Mouse (Mus musculus): ENCODE measurements around the gene Rai2. TPM values are rescaled to one million over a fixed set of nuclear protein-coding genes. Genes with fewer than 3 reads are reported as not detected.

The Rai2 gene
- polyA plus RNA-seq (2012; ENCODE audit: insufficient read depth, insufficient read length, missing spikeins) = not detected in 2 replicates

GRCm38 (mm10) chrX:161716865-161717763, at the start of gene Rai2:
Gene Rai2 (plus strand): TSS chrX:161717069.
- TF ChIP-seq POLR2A (IDR thresholded peaks at IDR 0.05; ENCODE audit: borderline replicate concordance, low read depth, low read length) (no peak), CTCF (IDR thresholded peaks at IDR 0.05; ENCODE audit: low read depth, low read length) (no peak)
- H3K4me1 ChIP-seq (ENCODE audit: control insufficient read depth, insufficient read depth, low read length) = no peaks in the 10 kb centered on the region
- H3K27ac ChIP-seq (ENCODE audit: insufficient read depth, low read depth, low read length) = no peak within 1 kb of the TSS
- H3K4me3 ChIP-seq (ENCODE audit: insufficient read depth, low read length) = no peak within 1 kb of the TSS

- H3K4me3 ChIP-seq (ENCODE audit: insufficient read depth, low read length) = no peak overlapping the region
- TF ChIP-seq POLR2A (IDR thresholded peaks at IDR 0.05; ENCODE audit: borderline replicate concordance, low read depth, low read length) = no peak
- no peak overlapping the region for H3K27ac ChIP-seq (ENCODE audit: insufficient read depth, low read depth, low read length)
- H3K4me1 ChIP-seq (ENCODE audit: control insufficient read depth, insufficient read depth, low read length) = no peaks in the 10 kb centered on the region
Measured at GRCm38 (mm10) chrX:161689336-161689735, 27.5 kb upstream of the Rai2 start.

GRCm38 (mm10) chrX:161716503-161716864, 385 bp upstream of the Rai2 start:
- H3K4me3 ChIP-seq (ENCODE audit: insufficient read depth, low read length) = no peak overlapping the region
- H3K27ac ChIP-seq (ENCODE audit: insufficient read depth, low read depth, low read length) = no peak overlapping the region
- no peaks in the 10 kb centered on the region for H3K4me1 ChIP-seq (ENCODE audit: control insufficient read depth, insufficient read depth, low read length)
- no peak for TF ChIP-seq POLR2A (IDR thresholded peaks at IDR 0.05; ENCODE audit: borderline replicate concordance, low read depth, low read length)
- no peak for TF ChIP-seq CTCF (IDR thresholded peaks at IDR 0.05; ENCODE audit: low read depth, low read length)

GRCm38 (mm10) chrX:161717764-161718382, 1.0 kb downstream of the Rai2 start:
- TF ChIP-seq POLR2A (IDR thresholded peaks at IDR 0.05; ENCODE audit: borderline replicate concordance, low read depth, low read length) (no peak), CTCF (IDR thresholded peaks at IDR 0.05; ENCODE audit: low read depth, low read length) (no peak)
- H3K4me3 ChIP-seq (ENCODE audit: insufficient read depth, low read length) = no peak overlapping the region
- no peak overlapping the region for H3K27ac ChIP-seq (ENCODE audit: insufficient read depth, low read depth, low read length)

GRCm38 (mm10) chrX:161718548-161718947, 1.7 kb downstream of the Rai2 start:
- Histone ChIP-seq H3K4me3 (ENCODE audit: insufficient read depth, low read length) (no peak overlapping the region), H3K27ac (ENCODE audit: insufficient read depth, low read depth, low read length) (no peak overlapping the region), H3K4me1 (ENCODE audit: control insufficient read depth, insufficient read depth, low read length) (no peaks in the 10 kb centered on the region)
- TF ChIP-seq POLR2A (IDR thresholded peaks at IDR 0.05; ENCODE audit: borderline replicate concordance, low read depth, low read length) = no peak
- no peak for TF ChIP-seq CTCF (IDR thresholded peaks at IDR 0.05; ENCODE audit: low read depth, low read length)

More at GRCm38 (mm10) chrX:161717764-161718382, 1.0 kb downstream of the Rai2 start:
- H3K4me1 ChIP-seq (ENCODE audit: control insufficient read depth, insufficient read depth, low read length) = no peaks in the 10 kb centered on the region

GRCm38 (mm10) chrX:161721082-161721481, 4.2 kb downstream of the Rai2 start:
- Histone ChIP-seq H3K4me1 (ENCODE audit: control insufficient read depth, insufficient read depth, low read length) (no peaks in the 10 kb centered on the region), H3K4me3 (ENCODE audit: insufficient read depth, low read length) (no peak overlapping the region), H3K27ac (ENCODE audit: insufficient read depth, low read depth, low read length) (no peak overlapping the region)
- TF ChIP-seq CTCF (IDR thresholded peaks at IDR 0.05; ENCODE audit: low read depth, low read length) = no peak
- TF ChIP-seq POLR2A (IDR thresholded peaks at IDR 0.05; ENCODE audit: borderline replicate concordance, low read depth, low read length) = no peak

- Histone ChIP-seq H3K27ac (ENCODE audit: insufficient read depth, low read depth, low read length) (no peak overlapping the region), H3K4me1 (ENCODE audit: control insufficient read depth, insufficient read depth, low read length) (no peaks in the 10 kb centered on the region), H3K4me3 (ENCODE audit: insufficient read depth, low read length) (no peak overlapping the region)
- TF ChIP-seq CTCF (IDR thresholded peaks at IDR 0.05; ENCODE audit: low read depth, low read length) (no peak), POLR2A (IDR thresholded peaks at IDR 0.05; ENCODE audit: borderline replicate concordance, low read depth, low read length) (no peak)
Measured at GRCm38 (mm10) chrX:161723391-161723808, 6.5 kb downstream of the Rai2 start.

GRCm38 (mm10) chrX:161726257-161726656, 9.4 kb downstream of the Rai2 start:
- no peaks in the 10 kb centered on the region for H3K4me1 ChIP-seq (ENCODE audit: control insufficient read depth, insufficient read depth, low read length)
- no peak for TF ChIP-seq POLR2A (IDR thresholded peaks at IDR 0.05; ENCODE audit: borderline replicate concordance, low read depth, low read length)
- TF ChIP-seq CTCF (IDR thresholded peaks at IDR 0.05; ENCODE audit: low read depth, low read length) = no peak
- no peak overlapping the region for H3K4me3 ChIP-seq (ENCODE audit: insufficient read depth, low read length)
- H3K27ac ChIP-seq (ENCODE audit: insufficient read depth, low read depth, low read length) = no peak overlapping the region

GRCm38 (mm10) chrX:161728507-161728906, 11.6 kb downstream of the Rai2 start:
- Histone ChIP-seq H3K27ac (ENCODE audit: insufficient read depth, low read depth, low read length) (no peak overlapping the region), H3K4me1 (ENCODE audit: control insufficient read depth, insufficient read depth, low read length) (no peaks in the 10 kb centered on the region), H3K4me3 (ENCODE audit: insufficient read depth, low read length) (no peak overlapping the region)
- TF ChIP-seq CTCF (IDR thresholded peaks at IDR 0.05; ENCODE audit: low read depth, low read length) (no peak), POLR2A (IDR thresholded peaks at IDR 0.05; ENCODE audit: borderline replicate concordance, low read depth, low read length) (no peak)

GRCm38 (mm10) chrX:161730026-161730425, 13.2 kb downstream of the Rai2 start:
- no peak overlapping the region for H3K4me3 ChIP-seq (ENCODE audit: insufficient read depth, low read length)
- H3K27ac ChIP-seq (ENCODE audit: insufficient read depth, low read depth, low read length) = no peak overlapping the region
- no peaks in the 10 kb centered on the region for H3K4me1 ChIP-seq (ENCODE audit: control insufficient read depth, insufficient read depth, low read length)
- TF ChIP-seq POLR2A (IDR thresholded peaks at IDR 0.05; ENCODE audit: borderline replicate concordance, low read depth, low read length) = no peak
- no peak for TF ChIP-seq CTCF (IDR thresholded peaks at IDR 0.05; ENCODE audit: low read depth, low read length)

Measured in bone marrow macrophage, adult 2 months (primary cell).